Mouse (Mus musculus): Measurements from ENCODE around the gene Dock8.

- TF ChIP-seq GATA1 (IDR thresholded peaks at IDR 0.05; ENCODE audit: low read length) (no peak), TAL1 (IDR thresholded peaks at IDR 0.05; ENCODE audit: low read length) (no peak)
These were observed 4.4 kb upstream of the Dock8 start for GRCm38 (mm10) chr19:24994900-24995299.

Data from erythroblast, embryonic 14.5 days (primary cell).